Mouse (Mus musculus): ENCODE data around the gene Lurap1l. TPM values are rescaled to one million over a fixed set of nuclear protein-coding genes. Genes with fewer than 3 reads are reported as not detected.

The Lurap1l gene
- polyA plus RNA-seq, 1 experiment from 2014 or later: 4.4 TPM

DNA sequence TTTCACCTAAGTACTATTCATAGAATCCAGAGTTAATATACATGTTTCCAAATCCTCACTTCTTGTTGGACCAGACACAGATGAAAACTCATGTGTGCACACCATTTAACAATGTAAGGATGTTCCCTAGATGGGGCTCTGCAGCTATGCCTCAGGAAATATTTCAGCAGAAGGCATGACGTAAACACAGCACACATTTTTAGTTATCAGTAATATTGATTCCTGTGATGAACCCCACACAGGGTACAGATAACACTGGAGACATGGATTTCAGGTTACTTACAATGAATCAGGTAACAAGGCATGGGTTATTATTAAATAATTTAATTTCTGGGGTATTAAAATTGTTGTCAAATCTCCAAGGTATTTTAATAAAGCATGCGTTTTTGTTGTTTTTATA is 12.2 kb downstream of the Lurap1l start:
- ATAC-seq (ENCODE audit: low FRiP score) (no peak), DNase-seq (ENCODE audit: low spot score) (no peak)
- Histone ChIP-seq H3K9me3 (ENCODE audit: control insufficient read depth, low read length) (no peaks in the 10 kb centered on the region), H3K4me3 (ENCODE audit: low read depth, low read length) (no peak overlapping the region), H3K36me3 (ENCODE audit: control insufficient read depth, insufficient read depth, low read length) (no peaks in the 10 kb centered on the region), H3K4me1 (replicated peaks; ENCODE audit: control insufficient read depth, insufficient read depth, low read length) (no peaks in the 10 kb centered on the region), H3K4me2 (replicated peaks; ENCODE audit: low read depth, low read length) (no peak overlapping the region), H3K27ac (ENCODE audit: low read depth, low read length) (no peak overlapping the region), H3K9ac (ENCODE audit: low read depth, low read length) (no peak overlapping the region), H3K27me3 (ENCODE audit: control insufficient read depth, insufficient read depth, low read length) (no peaks in the 10 kb centered on the region)
- 93% methylated on average over 2 of the region's 2 CpGs for WGBS

DNA sequence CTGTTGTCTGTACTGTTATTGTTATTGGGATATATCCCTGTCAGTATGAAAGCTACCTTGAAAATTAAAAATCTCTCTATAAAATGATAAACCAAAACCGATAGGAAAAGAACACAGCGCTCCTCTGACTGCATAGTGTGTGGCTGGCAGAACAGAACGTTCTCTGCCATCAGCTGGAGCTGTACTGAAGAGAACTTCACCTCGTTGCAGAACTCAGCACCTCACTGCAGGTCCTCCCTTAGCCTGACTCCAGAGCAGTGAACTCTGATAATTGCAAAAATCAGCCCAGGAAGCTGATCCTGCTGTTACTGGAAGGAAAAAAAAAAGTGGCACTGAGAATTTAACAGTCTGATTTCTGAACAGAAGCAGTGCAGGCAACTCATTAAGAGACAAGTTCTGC is 14.4 kb downstream of the Lurap1l start:
- no peak for DNase-seq (ENCODE audit: low spot score)
- 65% methylated on average over 4 of the region's 4 CpGs for WGBS
- no peaks in the 10 kb centered on the region for H3K4me1 ChIP-seq (replicated peaks; ENCODE audit: control insufficient read depth, insufficient read depth, low read length)

DNA sequence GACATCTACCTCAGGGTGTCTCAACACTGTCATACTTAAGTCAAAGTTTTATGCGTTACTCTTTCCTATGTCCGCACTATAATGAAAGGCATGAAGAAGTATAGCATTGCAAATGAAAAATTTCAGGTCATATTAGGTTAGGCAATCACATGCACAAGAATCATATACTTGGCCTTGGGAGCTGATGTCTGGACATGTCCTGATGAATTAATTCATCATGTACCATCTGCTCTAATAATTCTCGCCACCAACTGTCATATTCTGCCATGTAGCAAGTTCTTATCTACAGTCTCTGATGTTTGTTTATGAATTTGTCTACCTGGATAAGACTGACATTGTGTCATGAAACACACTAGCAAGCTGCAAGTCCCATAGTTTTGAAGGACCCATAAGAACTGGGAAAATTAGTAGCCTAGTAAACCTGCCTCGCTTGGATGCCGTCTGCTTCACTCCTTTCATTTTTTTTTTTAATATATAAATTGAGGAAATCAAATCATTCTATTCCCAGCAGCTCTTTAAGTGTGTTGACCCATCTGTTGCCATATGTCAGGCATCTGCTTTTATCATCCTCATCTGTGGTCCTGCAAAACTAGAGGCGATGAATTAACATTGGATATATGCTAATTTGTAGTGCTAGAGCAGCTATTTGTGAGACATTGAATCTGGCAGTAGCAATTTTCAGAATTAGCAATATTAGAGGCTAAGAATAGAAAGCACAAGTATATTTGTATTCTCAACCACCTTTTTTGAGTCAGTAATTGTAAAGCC is 15.5 kb downstream of the Lurap1l start:
- H3K9ac ChIP-seq (ENCODE audit: low read depth, low read length): no peak overlapping the region
- no peak overlapping the region for H3K4me2 ChIP-seq (replicated peaks; ENCODE audit: low read depth, low read length)
- no peaks in the 10 kb centered on the region for H3K36me3 ChIP-seq (ENCODE audit: control insufficient read depth, insufficient read depth, low read length)
- DNase-seq (ENCODE audit: low spot score) (no peak), ATAC-seq (ENCODE audit: low FRiP score) (no peak)
- 87% methylated on average over 6 of the region's 6 CpGs for WGBS
- H3K9me3 ChIP-seq (ENCODE audit: control insufficient read depth, low read length): no peaks in the 10 kb centered on the region
- H3K4me1 ChIP-seq (replicated peaks; ENCODE audit: control insufficient read depth, insufficient read depth, low read length): no peaks in the 10 kb centered on the region
- H3K27me3 ChIP-seq (ENCODE audit: control insufficient read depth, insufficient read depth, low read length): no peaks in the 10 kb centered on the region
- H3K4me3 ChIP-seq (ENCODE audit: low read depth, low read length): no peak overlapping the region
- H3K27ac ChIP-seq (ENCODE audit: low read depth, low read length): no peak overlapping the region

More for the DNA sequence above, 14.4 kb downstream of the Lurap1l start:
- Histone ChIP-seq H3K9me3 (ENCODE audit: control insufficient read depth, low read length) (no peaks in the 10 kb centered on the region), H3K27me3 (ENCODE audit: control insufficient read depth, insufficient read depth, low read length) (no peaks in the 10 kb centered on the region), H3K4me2 (replicated peaks; ENCODE audit: low read depth, low read length) (no peak overlapping the region), H3K4me3 (ENCODE audit: low read depth, low read length) (no peak overlapping the region), H3K27ac (ENCODE audit: low read depth, low read length) (no peak overlapping the region), H3K36me3 (ENCODE audit: control insufficient read depth, insufficient read depth, low read length) (no peaks in the 10 kb centered on the region), H3K9ac (ENCODE audit: low read depth, low read length) (no peak overlapping the region)
- no peak for ATAC-seq (ENCODE audit: low FRiP score)

DNA sequence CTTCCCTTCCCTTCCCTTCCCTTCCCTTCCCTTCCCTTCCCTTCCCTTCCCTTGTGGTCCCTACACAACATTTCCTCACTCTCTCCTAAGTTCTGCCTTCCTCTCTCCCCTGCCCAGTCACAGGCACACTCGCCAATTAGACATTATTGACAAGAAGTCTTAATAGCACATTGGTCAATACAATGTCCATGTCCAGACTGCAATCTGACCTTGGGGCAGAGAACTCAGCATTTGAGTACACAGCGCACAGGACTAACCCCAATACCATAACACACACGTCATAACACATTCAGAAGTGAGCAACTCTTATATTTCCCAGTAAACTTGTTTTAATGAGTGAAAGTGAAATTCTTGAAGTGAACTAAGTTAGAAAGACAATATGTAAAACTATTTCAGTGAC is 24.3 kb downstream of the Lurap1l start:
- Histone ChIP-seq H3K36me3 (ENCODE audit: control insufficient read depth, insufficient read depth, low read length) (no peaks in the 10 kb centered on the region), H3K9me3 (ENCODE audit: control insufficient read depth, low read length) (no peaks in the 10 kb centered on the region), H3K4me2 (replicated peaks; ENCODE audit: low read depth, low read length) (no peak overlapping the region), H3K9ac (ENCODE audit: low read depth, low read length) (no peak overlapping the region), H3K4me3 (ENCODE audit: low read depth, low read length) (no peak overlapping the region), H3K27ac (ENCODE audit: low read depth, low read length) (no peak overlapping the region), H3K27me3 (ENCODE audit: control insufficient read depth, insufficient read depth, low read length) (no peaks in the 10 kb centered on the region), H3K4me1 (replicated peaks; ENCODE audit: control insufficient read depth, insufficient read depth, low read length) (no peaks in the 10 kb centered on the region)
- DNase-seq (ENCODE audit: low spot score): no peak
- whole genome bisulfite sequencing: 98% methylated on average over 3 of the region's 3 CpGs
- ATAC-seq (ENCODE audit: low FRiP score): no peak

DNA sequence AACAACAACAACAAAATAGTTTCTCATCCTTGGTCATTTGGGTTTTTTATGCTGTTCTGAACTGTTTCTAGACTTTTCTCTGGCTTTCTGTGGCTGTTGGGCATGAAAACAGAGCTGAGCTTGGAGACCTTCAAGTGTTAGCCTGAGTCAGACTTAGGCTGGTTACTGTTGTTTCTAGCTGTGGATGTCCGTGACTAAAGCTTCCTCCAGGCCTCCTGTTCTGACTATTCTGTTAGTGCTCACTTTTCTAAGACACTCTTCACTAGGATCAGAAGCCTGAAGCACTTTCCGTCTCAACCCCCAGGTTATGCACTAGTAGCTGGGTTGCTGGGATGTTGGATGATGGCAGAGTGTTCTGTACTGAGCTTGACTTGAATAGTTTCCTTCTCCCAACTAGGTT is 28.7 kb downstream of the Lurap1l start:
- no peak overlapping the region for H3K4me3 ChIP-seq (ENCODE audit: low read depth, low read length)
- no peaks in the 10 kb centered on the region for H3K36me3 ChIP-seq (ENCODE audit: control insufficient read depth, insufficient read depth, low read length)
- DNase-seq (ENCODE audit: low spot score) (no peak), ATAC-seq (ENCODE audit: low FRiP score) (no peak)
- no peaks in the 10 kb centered on the region for H3K9me3 ChIP-seq (ENCODE audit: control insufficient read depth, low read length)
- 87% methylated on average over 2 of the region's 2 CpGs for WGBS
- H3K27ac ChIP-seq (ENCODE audit: low read depth, low read length): no peak overlapping the region
- no peak overlapping the region for H3K4me2 ChIP-seq (replicated peaks; ENCODE audit: low read depth, low read length)
- H3K27me3 ChIP-seq (ENCODE audit: control insufficient read depth, insufficient read depth, low read length): no peaks in the 10 kb centered on the region
- no peak overlapping the region for H3K9ac ChIP-seq (ENCODE audit: low read depth, low read length)
- no peaks in the 10 kb centered on the region for H3K4me1 ChIP-seq (replicated peaks; ENCODE audit: control insufficient read depth, insufficient read depth, low read length)

DNA sequence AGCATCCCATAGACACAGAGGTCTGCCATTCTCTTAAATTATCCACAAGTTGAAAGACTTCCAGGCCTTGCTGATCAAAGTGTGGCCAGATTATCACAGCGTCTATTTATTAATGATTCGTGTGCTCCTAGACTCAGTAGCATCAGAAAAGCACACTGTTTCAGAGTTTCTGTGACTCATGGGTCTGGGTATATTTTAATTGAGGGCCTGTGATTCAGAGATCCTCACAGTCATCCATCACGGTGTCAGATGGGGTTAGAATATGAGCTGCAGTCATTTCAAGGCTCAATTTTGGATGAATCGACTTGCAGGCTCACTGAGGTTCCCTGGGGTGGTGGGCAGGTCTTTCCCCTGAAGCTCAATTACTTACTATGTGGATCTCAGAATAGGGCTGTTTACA is 30.5 kb downstream of the Lurap1l start:
- DNase-seq (ENCODE audit: low spot score) (no peak), ATAC-seq (ENCODE audit: low FRiP score) (no peak)
- Histone ChIP-seq H3K9ac (ENCODE audit: low read depth, low read length) (no peak overlapping the region), H3K9me3 (ENCODE audit: control insufficient read depth, low read length) (no peaks in the 10 kb centered on the region), H3K27me3 (ENCODE audit: control insufficient read depth, insufficient read depth, low read length) (no peaks in the 10 kb centered on the region), H3K4me3 (ENCODE audit: low read depth, low read length) (no peak overlapping the region), H3K4me1 (replicated peaks; ENCODE audit: control insufficient read depth, insufficient read depth, low read length) (no peaks in the 10 kb centered on the region), H3K27ac (ENCODE audit: low read depth, low read length) (no peak overlapping the region), H3K4me2 (replicated peaks; ENCODE audit: low read depth, low read length) (no peak overlapping the region), H3K36me3 (ENCODE audit: control insufficient read depth, insufficient read depth, low read length) (no peaks in the 10 kb centered on the region)
- WGBS: 76% methylated on average over 4 of the region's 4 CpGs

DNA sequence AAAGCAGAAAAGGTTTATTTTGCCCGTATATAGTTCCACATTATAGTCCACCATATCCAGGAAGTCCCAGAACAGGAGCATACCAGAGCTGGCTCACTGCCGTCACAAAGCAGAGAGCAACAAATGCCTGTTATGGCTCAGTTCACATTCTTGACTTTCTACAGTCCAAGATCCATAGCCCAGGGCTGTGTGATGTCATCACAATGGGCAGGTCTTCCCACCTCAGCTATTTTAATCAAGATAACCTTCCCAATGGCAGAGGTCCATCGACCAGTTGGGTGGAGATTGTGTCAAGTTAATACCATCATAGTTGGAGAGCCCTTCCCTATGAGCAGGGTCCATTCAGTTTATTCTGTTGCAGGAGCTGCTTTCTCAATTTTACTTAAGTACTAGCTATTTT is 31.5 kb downstream of the Lurap1l start:
- no peak overlapping the region for H3K9ac ChIP-seq (ENCODE audit: low read depth, low read length)
- ATAC-seq (ENCODE audit: low FRiP score) (no peak), DNase-seq (ENCODE audit: low spot score) (no peak)
- H3K27me3 ChIP-seq (ENCODE audit: control insufficient read depth, insufficient read depth, low read length): no peaks in the 10 kb centered on the region
- H3K4me3 ChIP-seq (ENCODE audit: low read depth, low read length): no peak overlapping the region
- H3K27ac ChIP-seq (ENCODE audit: low read depth, low read length): no peak overlapping the region
- WGBS: 87% methylated on average over 3 of the region's 3 CpGs
- no peaks in the 10 kb centered on the region for H3K9me3 ChIP-seq (ENCODE audit: control insufficient read depth, low read length)
- no peaks in the 10 kb centered on the region for H3K4me1 ChIP-seq (replicated peaks; ENCODE audit: control insufficient read depth, insufficient read depth, low read length)
- no peaks in the 10 kb centered on the region for H3K36me3 ChIP-seq (ENCODE audit: control insufficient read depth, insufficient read depth, low read length)
- no peak overlapping the region for H3K4me2 ChIP-seq (replicated peaks; ENCODE audit: low read depth, low read length)

DNA sequence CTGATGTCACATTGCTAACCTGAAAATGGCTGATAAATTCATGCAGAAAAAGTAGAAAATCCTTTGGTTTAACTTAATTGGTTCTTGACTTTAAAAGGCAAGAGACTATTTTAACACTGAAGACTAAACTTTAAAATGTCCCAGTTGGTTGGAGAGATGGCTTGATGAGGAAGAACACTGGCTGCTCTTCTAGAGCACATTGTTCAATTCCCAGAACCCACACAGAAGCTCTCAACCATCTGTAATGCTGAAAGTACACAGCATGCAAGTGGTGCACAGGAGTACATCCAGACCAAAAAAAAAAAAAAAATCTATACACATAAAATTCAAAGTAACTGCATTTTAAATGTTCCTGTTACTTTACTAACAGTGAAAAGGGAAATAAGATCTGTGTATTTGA is 34.2 kb downstream of the Lurap1l start:
- Histone ChIP-seq H3K27ac (ENCODE audit: low read depth, low read length) (no peak overlapping the region), H3K9ac (ENCODE audit: low read depth, low read length) (no peak overlapping the region), H3K9me3 (ENCODE audit: control insufficient read depth, low read length) (no peaks in the 10 kb centered on the region), H3K4me2 (replicated peaks; ENCODE audit: low read depth, low read length) (no peak overlapping the region), H3K4me1 (replicated peaks; ENCODE audit: control insufficient read depth, insufficient read depth, low read length) (no peaks in the 10 kb centered on the region), H3K4me3 (ENCODE audit: low read depth, low read length) (no peak overlapping the region), H3K36me3 (ENCODE audit: control insufficient read depth, insufficient read depth, low read length) (no peaks in the 10 kb centered on the region), H3K27me3 (ENCODE audit: control insufficient read depth, insufficient read depth, low read length) (no peaks in the 10 kb centered on the region)
- no peak for ATAC-seq (ENCODE audit: low FRiP score)
- no peak for DNase-seq (ENCODE audit: low spot score)

DNA sequence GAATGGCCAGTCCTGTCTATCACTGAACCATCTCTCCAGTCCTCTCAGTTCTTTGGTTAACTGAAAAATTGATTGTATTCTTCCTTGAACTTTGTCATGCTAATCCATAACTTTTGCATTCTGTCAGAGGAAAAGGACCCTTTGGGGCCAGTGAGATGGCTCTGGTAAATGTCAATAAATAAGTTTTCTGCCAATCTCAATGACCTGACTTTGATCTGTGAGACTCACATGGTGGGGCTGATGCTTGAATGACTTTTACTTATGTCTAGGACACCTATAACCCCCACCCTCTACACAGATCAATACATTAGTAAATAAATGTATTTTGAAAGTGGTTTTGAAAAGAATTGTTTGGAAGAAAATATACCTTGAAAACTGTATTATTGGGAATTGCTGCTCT is 38.7 kb downstream of the Lurap1l start:
- no peak overlapping the region for H3K9ac ChIP-seq (ENCODE audit: low read depth, low read length)
- no peaks in the 10 kb centered on the region for H3K27me3 ChIP-seq (ENCODE audit: control insufficient read depth, insufficient read depth, low read length)
- H3K4me2 ChIP-seq (replicated peaks; ENCODE audit: low read depth, low read length): no peak overlapping the region
- no peaks in the 10 kb centered on the region for H3K36me3 ChIP-seq (ENCODE audit: control insufficient read depth, insufficient read depth, low read length)
- H3K4me3 ChIP-seq (ENCODE audit: low read depth, low read length): no peak overlapping the region
- ATAC-seq (ENCODE audit: low FRiP score) (no peak), DNase-seq (ENCODE audit: low spot score) (no peak)
- no peak overlapping the region for H3K27ac ChIP-seq (ENCODE audit: low read depth, low read length)
- H3K9me3 ChIP-seq (ENCODE audit: control insufficient read depth, low read length): no peaks in the 10 kb centered on the region
- H3K4me1 ChIP-seq (replicated peaks; ENCODE audit: control insufficient read depth, insufficient read depth, low read length): no peaks in the 10 kb centered on the region

Measured in hindbrain, embryonic 11.5 days (tissue).